Mouse (Mus musculus) testis, adult 2 months (tissue): ENCODE measurements around the gene Bmp8b.

Experiments used
- CTCF ChIP-seq: fragments of 200-500 bp; IDR thresholded peaks from 2 replicates; pipeline ENCODE4 v1.5.1; 2012; ENCODE audit warnings: low read depth, mild to moderate bottlenecking, inconsistent platforms, low read length, moderate library complexity; ENCODE audit not compliant: control insufficient read depth, insufficient read depth, insufficient replicate concordance
- POLR2A ChIP-seq: fragments of 200-500 bp; IDR thresholded peaks from 2 replicates; pipeline ENCODE4 v1.6.1; 2012; ENCODE audit warnings: low read depth, mild to moderate bottlenecking, inconsistent platforms, low read length, moderate library complexity; ENCODE audit not compliant: control insufficient read depth

DNA sequence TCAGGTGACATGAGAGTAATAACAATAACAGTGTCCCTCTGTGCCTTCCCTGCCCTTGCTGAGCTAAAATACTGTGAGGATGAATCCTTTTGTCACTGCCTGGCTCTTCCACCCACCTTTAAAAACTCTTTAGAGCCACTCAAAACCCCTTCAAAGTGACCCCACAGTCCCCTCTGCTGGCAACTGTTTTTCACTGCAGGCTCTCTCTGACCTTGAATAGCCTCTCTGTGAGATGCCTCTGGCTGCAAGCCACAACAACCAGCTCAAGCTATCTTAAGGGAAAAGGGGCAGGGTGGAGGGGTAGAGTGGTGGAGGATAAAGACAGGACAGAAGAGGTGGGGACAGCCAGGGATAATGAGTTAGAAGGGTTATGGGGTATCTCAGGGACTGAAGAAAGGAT is 66.8 kb downstream of the Bmp8b start:
- TF ChIP-seq CTCF, result no peak
- no peak for TF ChIP-seq POLR2A
